Mouse (Mus musculus) ovary, postnatal 36 days (tissue): ENCODE results near the gene Zfp825.
"Not testable (repeated sequence)": the region's sequence is repeated elsewhere in the genome, so short reads cannot be mapped to it uniquely, and the experiment has no call there.

Experiments
- DNase-seq: peaks from one replicate; pipeline ENCODE4 v3.0.0; 2022; ENCODE audit warnings: low spot score, mixed read lengths

Gene Zfp825

GRCm38 (mm10) chr13:74493911-74494679 lies at the start of gene Zfp825:
Zfp825 (minus strand) TSS chr13:74493992.
- DNase-seq, result peak; percentile 63

- DNase-seq, result not testable (repeated sequence)
These were observed 41.6 kb upstream of the Zfp825 start for GRCm38 (mm10) chr13:74535418-74535817.

GRCm38 (mm10) chr13:74534864-74535263 lies 41.1 kb upstream of the Zfp825 start:
- DNase-seq, result peak; percentile 20

- DNase-seq, result peak; percentile 4
These were observed 40.3 kb upstream of the Zfp825 start for GRCm38 (mm10) chr13:74534096-74534495.

GRCm38 (mm10) chr13:74531251-74531650 lies 37.5 kb upstream of the Zfp825 start:
- DNase-seq, result not testable (repeated sequence)

GRCm38 (mm10) chr13:74529372-74529715 lies 35.6 kb upstream of the Zfp825 start:
- DNase-seq, result not testable (repeated sequence)

- not testable (repeated sequence) for DNase-seq
These were observed 35.0 kb upstream of the Zfp825 start for GRCm38 (mm10) chr13:74528519-74529371.

GRCm38 (mm10) chr13:74522481-74523237 lies 28.9 kb upstream of the Zfp825 start:
- peak; percentile 72 for DNase-seq

GRCm38 (mm10) chr13:74522141-74522480 lies 28.3 kb upstream of the Zfp825 start:
- DNase-seq, result not testable (repeated sequence)

GRCm38 (mm10) chr13:74507981-74508380 lies 14.2 kb upstream of the Zfp825 start:
- not testable (repeated sequence) for DNase-seq

GRCm38 (mm10) chr13:74502851-74503250 lies 9.1 kb upstream of the Zfp825 start:
- not testable (repeated sequence) for DNase-seq

GRCm38 (mm10) chr13:74499696-74500095 lies 5.9 kb upstream of the Zfp825 start:
- not testable (repeated sequence) for DNase-seq

GRCm38 (mm10) chr13:74484326-74484725 lies 9.5 kb downstream of the Zfp825 start:
- not testable (repeated sequence) for DNase-seq

- DNase-seq, result not testable (repeated sequence)
These were observed 22.3 kb downstream of the Zfp825 start for GRCm38 (mm10) chr13:74471468-74471867.

GRCm38 (mm10) chr13:74462699-74463385 lies 30.9 kb downstream of the Zfp825 start:
- DNase-seq, result peak; percentile 74

- not testable (repeated sequence) for DNase-seq
These were observed 31.5 kb downstream of the Zfp825 start for GRCm38 (mm10) chr13:74462318-74462698.

- DNase-seq, result no peak
These were observed 53.9 kb downstream of the Zfp825 start for GRCm38 (mm10) chr13:74439895-74440294.
